Mouse (Mus musculus) erythroid progenitor cell, adult 5-6 weeks (primary cell): ENCODE results near the gene Col4a4. TPM values are rescaled to one million over a fixed set of nuclear protein-coding genes. Genes with fewer than 3 reads are reported as not detected.

Experiments used
- ATAC-seq: replicated peaks from 2 replicates; pipeline ENCODE4 v1.8.0; 2016; ENCODE audit warnings: moderate number of reproducible peaks, mild to moderate bottlenecking, moderate TSS enrichment, inconsistent platforms; ENCODE audit not compliant: poor library complexity, low FRiP score, severe bottlenecking
- total RNA-seq, 2 experiments: library from RNA; stranded (forward) in 1 of 2; stranded (reverse) in 1 of 2; fragments of 150-400 nt in 1 of 2; fragments of 186-747, 209-891 nt in 1 of 2; gene quantifications; 2 replicates each; pipeline versions ENCODE4 v1.2.3 to v1.2.4; 2015 to 2017; ENCODE audit warnings: low replicate concordance in 2 of 2

Gene Col4a4
- not detected in 2 replicates for total RNA-seq (2015; ENCODE audit: low replicate concordance)
- not detected in 2 replicates for total RNA-seq (2017; ENCODE audit: low replicate concordance)

GRCm38 (mm10) chr1:82586713-82587399, at the start of gene Col4a4, which contains the start of gene Col4a3:
TSS of gene Col4a4 (minus strand) at chr1:82586849.
TSS of gene Col4a3 (plus strand) at chr1:82586921.
- ATAC-seq, result no peak

- no peak for ATAC-seq
Observed at GRCm38 (mm10) chr1:82636321-82636720, 49.7 kb upstream of the Col4a4 start.

- ATAC-seq, result no peak
Observed at GRCm38 (mm10) chr1:82635254-82635620, 48.6 kb upstream of the Col4a4 start.

- no peak for ATAC-seq
Observed at GRCm38 (mm10) chr1:82634545-82635253, 48.0 kb upstream of the Col4a4 start.

- ATAC-seq, result no peak
Observed at GRCm38 (mm10) chr1:82631169-82631792, 44.6 kb upstream of the Col4a4 start.

GRCm38 (mm10) chr1:82629495-82629894, 42.8 kb upstream of the Col4a4 start:
- ATAC-seq, result no peak

GRCm38 (mm10) chr1:82627652-82628051, 41.0 kb upstream of the Col4a4 start:
- no peak for ATAC-seq

GRCm38 (mm10) chr1:82625474-82625873, 38.8 kb upstream of the Col4a4 start:
- ATAC-seq, result no peak

GRCm38 (mm10) chr1:82624934-82625333, 38.3 kb upstream of the Col4a4 start:
- no peak for ATAC-seq

- ATAC-seq, result no peak
Observed at GRCm38 (mm10) chr1:82619981-82620380, 33.3 kb upstream of the Col4a4 start.

- ATAC-seq, result no peak
Observed at GRCm38 (mm10) chr1:82618592-82618991, 31.9 kb upstream of the Col4a4 start.

- ATAC-seq, result no peak
Observed at GRCm38 (mm10) chr1:82618001-82618400, 31.4 kb upstream of the Col4a4 start.

GRCm38 (mm10) chr1:82612061-82612660, 25.5 kb upstream of the Col4a4 start:
- ATAC-seq, result no peak

GRCm38 (mm10) chr1:82608646-82609262, 22.1 kb upstream of the Col4a4 start:
- no peak for ATAC-seq

GRCm38 (mm10) chr1:82605856-82606255, 19.2 kb upstream of the Col4a4 start:
- no peak for ATAC-seq

GRCm38 (mm10) chr1:82605347-82605746, 18.7 kb upstream of the Col4a4 start:
- ATAC-seq, result no peak

- no peak for ATAC-seq
Observed at GRCm38 (mm10) chr1:82603198-82603950, 16.7 kb upstream of the Col4a4 start.

GRCm38 (mm10) chr1:82596864-82597596, 10.4 kb upstream of the Col4a4 start:
- no peak for ATAC-seq

GRCm38 (mm10) chr1:82590266-82590665, 3.6 kb upstream of the Col4a4 start:
- no peak for ATAC-seq
